In genomic region chr6:5802840-5803491, GRCm38 (mm10) we compare ENCODE assay signal across 10 mouse cellular contexts.
DNase-seq lines count a peak whose midpoint lies in the region; ATAC-seq and TF ChIP-seq lines count a peak whose summit lies in the region.
"Had no signal": no experiment of that assay in that cellular context is flagged by ENCODE, and none has a peak within 500 bp of the region (broad histone marks: within the 10 kb centered on the region; RNA-seq: fewer than 3 reads in every experiment).

No protein-coding gene starts in this region.

- peak; percentile 24; the same call in 1 of the 2 replicates for ATAC-seq in hindbrain, embryonic 13.5 days (ENCODE audit: low FRiP score)
- ATAC-seq in hindbrain, embryonic 14.5 days (ENCODE audit: low FRiP score): no peak
- ATAC-seq in midbrain, postnatal 0 days (ENCODE audit: low FRiP score): 0 out of 2 replicates have a peak, but pooled peaks have one; percentile 10
- no peak for ATAC-seq in midbrain, embryonic 13.5 days
- ATAC-seq in heart, embryonic 15.5 days (replicated peaks; ENCODE audit: insufficient number of reproducible peaks, insufficient read depth, low FRiP score, low read depth): peak; percentile 67

- H3K4me1 ChIP-seq in hindbrain, embryonic 13.5 days (replicated peaks): no peaks in the 10 kb centered on the region
- H3K4me1 ChIP-seq in hindbrain, embryonic 14.5 days (replicated peaks; ENCODE audit: control insufficient read depth, insufficient read depth, low read length): no peaks in the 10 kb centered on the region
- H3K4me1 ChIP-seq in midbrain, postnatal 0 days (ENCODE audit: insufficient read depth, low read length): no peaks in the 10 kb centered on the region
- no peaks in the 10 kb centered on the region for H3K4me1 ChIP-seq in midbrain, embryonic 13.5 days (replicated peaks)
- peaks cover 13% of the 10 kb centered on the region; the same call in 1 of the 2 replicates for H3K4me1 ChIP-seq in heart, embryonic 15.5 days (replicated peaks)

- no peak overlapping the region for H3K4me2 ChIP-seq in hindbrain, embryonic 13.5 days
- H3K4me2 ChIP-seq in hindbrain, embryonic 14.5 days (replicated peaks): no peak overlapping the region
- H3K4me2 ChIP-seq in midbrain, postnatal 0 days (ENCODE audit: low read depth, low read length, poor library complexity, severe bottlenecking): no peak overlapping the region
- H3K4me2 ChIP-seq in midbrain, embryonic 13.5 days (replicated peaks): no peak overlapping the region
- H3K4me2 ChIP-seq in heart, embryonic 15.5 days: no peak overlapping the region
- H3K4me2 ChIP-seq: embryonic facial prominence, embryonic 13.5 days had no signal

- no peak overlapping the region for H3K9ac ChIP-seq in hindbrain, embryonic 13.5 days
- no peak overlapping the region for H3K9ac ChIP-seq in hindbrain, embryonic 14.5 days
- no peak overlapping the region for H3K9ac ChIP-seq in midbrain, postnatal 0 days (replicated peaks; ENCODE audit: low read length, poor library complexity, severe bottlenecking)
- H3K9ac ChIP-seq in midbrain, embryonic 13.5 days (replicated peaks): no peak overlapping the region
- no peak overlapping the region for H3K9ac ChIP-seq in heart, embryonic 15.5 days
- H3K9ac ChIP-seq: embryonic facial prominence, embryonic 13.5 days had no signal

- H3K27ac ChIP-seq in hindbrain, embryonic 13.5 days: no peak overlapping the region
- H3K27ac ChIP-seq in hindbrain, embryonic 14.5 days: no peak overlapping the region
- H3K27ac ChIP-seq in midbrain, postnatal 0 days (ENCODE audit: low read depth, low read length): no peak overlapping the region
- H3K27ac ChIP-seq in midbrain, embryonic 13.5 days: no peak overlapping the region
- H3K27ac ChIP-seq in heart, embryonic 15.5 days: 0 out of 2 replicates have a peak overlapping the region, but pooled peaks have one; percentile 10
- H3K27ac ChIP-seq: embryonic facial prominence, embryonic 13.5 days; layer of hippocampus, adult 2 months had no signal

- no peak for TF ChIP-seq CTCF in midbrain, postnatal 0 days (IDR thresholded peaks at IDR 0.05)

- no peaks in the 10 kb centered on the region for H3K9me3 ChIP-seq in hindbrain, embryonic 13.5 days
- H3K9me3 ChIP-seq in hindbrain, embryonic 14.5 days (ENCODE audit: control insufficient read depth, low read length): no peaks in the 10 kb centered on the region
- no peaks in the 10 kb centered on the region for H3K9me3 ChIP-seq in midbrain, postnatal 0 days (ENCODE audit: low read length)
- no peaks in the 10 kb centered on the region for H3K9me3 ChIP-seq in midbrain, embryonic 13.5 days
- no peaks in the 10 kb centered on the region for H3K9me3 ChIP-seq in heart, embryonic 15.5 days (replicated peaks)
- H3K9me3 ChIP-seq: embryonic facial prominence, embryonic 13.5 days had no signal

- no peaks in the 10 kb centered on the region for H3K36me3 ChIP-seq in hindbrain, embryonic 13.5 days
- no peaks in the 10 kb centered on the region for H3K36me3 ChIP-seq in hindbrain, embryonic 14.5 days (replicated peaks; ENCODE audit: control insufficient read depth, insufficient read depth)
- H3K36me3 ChIP-seq in midbrain, postnatal 0 days (ENCODE audit: insufficient read depth, low read length): no peaks in the 10 kb centered on the region
- H3K36me3 ChIP-seq in midbrain, embryonic 13.5 days: no peaks in the 10 kb centered on the region
- no peaks in the 10 kb centered on the region for H3K36me3 ChIP-seq in heart, embryonic 15.5 days
- H3K36me3 ChIP-seq: embryonic facial prominence, embryonic 13.5 days had no signal

- no peak for DNase-seq in hindbrain, embryonic 14.5 days (ENCODE audit: low spot score)
- no peak for DNase-seq in midbrain, postnatal 0 days (ENCODE audit: low spot score)
- peak; percentile 70 to 78 for DNase-seq in lung, postnatal 4 days
- DNase-seq in urinary bladder, adult 18-20 months (ENCODE audit: low spot score in 2 of 2): no peak
- DNase-seq in left cerebral cortex, adult 9 months (ENCODE audit: low spot score in 2 of 2): no peak

- 72% methylated on average over 11 of the region's 11 CpGs for WGBS in hindbrain, embryonic 13.5 days
- WGBS in hindbrain, embryonic 14.5 days: 74% methylated on average over 11 of the region's 11 CpGs
- WGBS in midbrain, postnatal 0 days: 70% methylated on average over 11 of the region's 11 CpGs
- 75% methylated on average over 11 of the region's 11 CpGs for WGBS in midbrain, embryonic 13.5 days
- WGBS in heart, embryonic 15.5 days: 45% methylated on average over 11 of the region's 11 CpGs

- H3K4me3 ChIP-seq in hindbrain, embryonic 13.5 days: no peak overlapping the region
- no peak overlapping the region for H3K4me3 ChIP-seq in hindbrain, embryonic 14.5 days (replicated peaks; ENCODE audit: low read length)
- no peak overlapping the region for H3K4me3 ChIP-seq in midbrain, postnatal 0 days (ENCODE audit: low read depth, low read length)
- H3K4me3 ChIP-seq in midbrain, embryonic 13.5 days (replicated peaks): no peak overlapping the region
- no peak overlapping the region for H3K4me3 ChIP-seq in heart, embryonic 15.5 days
- H3K4me3 ChIP-seq: embryonic facial prominence, embryonic 13.5 days; layer of hippocampus, adult 2 months had no signal

- no peaks in the 10 kb centered on the region for H3K27me3 ChIP-seq in hindbrain, embryonic 13.5 days
- H3K27me3 ChIP-seq in hindbrain, embryonic 14.5 days (ENCODE audit: control insufficient read depth, insufficient read depth, low read length): no peaks in the 10 kb centered on the region
- H3K27me3 ChIP-seq in midbrain, postnatal 0 days (ENCODE audit: insufficient read depth, low read length): no peaks in the 10 kb centered on the region
- H3K27me3 ChIP-seq in midbrain, embryonic 13.5 days: no peaks in the 10 kb centered on the region
- H3K27me3 ChIP-seq in heart, embryonic 15.5 days: no peaks in the 10 kb centered on the region
- H3K27me3 ChIP-seq: embryonic facial prominence, embryonic 13.5 days had no signal

Comparison
In these comparisons a context has a peak if more than half of its experiments do, and no peak if none do; other contexts are left out.
1. ATAC-seq: peak in hindbrain, embryonic 13.5 days (single experiment), midbrain, postnatal 0 days (single experiment) and heart, embryonic 15.5 days (single experiment); none in hindbrain, embryonic 14.5 days (single experiment) and midbrain, embryonic 13.5 days (single experiment).
2. DNase-seq: peak in lung, postnatal 4 days (2 of 2); none in hindbrain, embryonic 14.5 days (single experiment), midbrain, postnatal 0 days (single experiment), urinary bladder, adult 18-20 months (0 of 2) and left cerebral cortex, adult 9 months (0 of 2).